Mouse (Mus musculus) CH12F3 (cell line): ENCODE results near the gene Klk1b11.
"Not testable (repeated sequence)": the region's sequence is repeated elsewhere in the genome, so short reads cannot be mapped to it uniquely, and the experiment has no call there.

Experiments used
- in situ Hi-C: fragments of 300-500 bp; cut with MboI; formaldehyde crosslinking; loops from 2 replicates; pipeline ENCODE4 v1.14.3; 2020; ENCODE audit warnings: low sequenced_read_pairs

Gene Klk1b11

DNA sequence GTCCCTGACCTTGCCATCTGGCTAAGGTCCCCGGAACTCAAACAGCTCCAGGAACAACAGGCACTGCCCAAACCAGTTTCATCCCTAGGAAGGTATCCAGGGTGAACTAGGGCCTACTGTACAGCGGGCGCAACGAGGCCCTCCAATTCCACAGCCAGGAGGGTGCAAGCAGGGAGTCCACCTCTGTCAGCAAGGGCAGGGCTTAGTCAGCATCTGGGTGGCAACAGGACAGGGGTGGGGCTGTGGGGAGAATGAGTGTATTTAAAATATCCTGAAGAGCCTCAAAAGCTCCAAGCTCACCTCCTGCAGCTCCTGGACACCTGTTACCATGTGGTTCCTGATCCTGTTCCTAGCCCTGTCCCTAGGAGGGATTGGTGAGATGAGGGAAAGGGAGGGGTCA, at the start of gene Klk1b11:
TSS of gene Klk1b11 (plus strand) at position 301 of the 400 bp plus-strand sequence.
- in situ Hi-C loops, result not testable (repeated sequence)

DNA sequence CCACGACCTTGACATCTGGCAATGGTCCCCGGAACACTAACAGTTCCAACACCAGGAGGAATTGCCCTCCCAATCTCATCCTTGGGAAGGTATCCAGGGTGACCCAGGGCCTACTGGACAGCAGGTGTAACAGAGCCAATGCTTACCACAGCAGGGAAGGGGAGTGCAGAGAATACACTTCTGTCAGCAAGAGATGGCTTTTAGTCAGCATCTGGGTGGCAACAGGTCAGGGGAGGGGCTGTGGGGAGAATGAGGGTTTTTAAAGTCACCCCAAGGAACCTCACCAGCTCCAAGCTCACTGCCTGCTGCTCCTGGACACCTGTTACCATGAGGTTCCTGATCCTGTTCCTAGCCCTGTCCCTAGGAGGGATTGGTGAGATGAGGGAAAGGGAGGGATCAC, 45.3 kb upstream of the Klk1b11 start, which contains the start of gene Klk1b8:
TSS of gene Klk1b8 (plus strand) at position 301 of the 400 bp plus-strand sequence.
- in situ Hi-C loops, result no loop called here

DNA sequence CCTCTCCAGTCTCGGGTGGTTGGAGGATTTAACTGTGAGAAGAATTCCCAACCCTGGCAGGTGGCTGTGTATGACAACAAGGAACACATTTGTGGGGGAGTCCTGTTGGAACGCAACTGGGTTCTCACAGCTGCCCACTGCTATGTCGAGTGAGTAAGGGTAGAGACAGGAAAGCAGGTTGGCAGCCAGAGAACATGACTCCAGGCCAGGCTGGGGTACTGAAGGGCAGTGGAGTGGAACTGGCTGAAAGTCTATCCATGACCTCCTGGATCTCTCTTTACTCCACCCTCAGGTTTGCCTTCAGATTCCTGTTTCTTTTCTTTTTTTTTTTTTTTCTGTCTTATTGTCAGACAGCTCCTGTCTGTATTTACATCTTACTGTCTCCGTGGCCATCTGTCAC, 43.0 kb upstream of the Klk1b11 start:
- in situ Hi-C loops, result no loop called here

DNA sequence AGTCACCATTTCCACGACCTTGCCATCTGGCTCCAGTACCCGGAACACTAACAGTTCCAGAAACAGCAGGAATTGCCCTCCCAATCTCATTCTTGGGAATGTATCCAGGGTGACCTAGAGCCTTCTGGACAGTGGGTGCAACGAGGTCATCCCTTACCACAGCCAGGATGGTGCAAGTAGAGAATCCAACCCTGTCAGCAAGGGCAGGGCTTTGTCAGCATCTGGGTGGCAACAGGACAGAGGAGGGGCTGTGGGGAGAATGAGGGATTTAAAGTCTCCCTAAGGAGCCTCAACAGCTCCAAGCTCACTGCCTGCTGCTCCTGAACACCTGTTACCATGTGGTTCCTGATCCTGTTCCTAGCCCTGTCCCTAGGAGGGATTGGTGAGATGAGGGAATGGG, 29.2 kb upstream of the Klk1b11 start, which contains the start of gene Klk1b1:
TSS of gene Klk1b1 (plus strand) at position 301 of the 400 bp plus-strand sequence.
- in situ Hi-C loops, result no loop called here

DNA sequence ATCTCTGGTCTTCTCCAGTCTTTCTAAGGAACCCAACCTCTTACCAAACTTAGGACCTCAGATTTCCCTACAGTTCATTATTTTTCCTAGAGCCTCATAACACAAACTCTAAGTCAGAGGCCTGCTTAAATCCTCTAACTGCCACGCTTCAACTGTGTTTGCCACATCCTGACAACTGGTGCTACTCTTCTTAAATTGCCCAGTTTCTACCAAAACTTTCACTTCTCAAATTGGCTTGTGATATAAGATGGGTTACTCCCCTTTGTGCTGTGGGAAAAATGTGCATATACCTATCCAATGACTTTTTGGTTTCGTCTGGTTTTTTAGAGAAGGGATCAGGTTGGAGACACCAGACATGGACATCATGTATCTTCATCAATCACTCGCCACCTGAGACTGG, 28.6 kb upstream of the Klk1b11 start:
- in situ Hi-C loops, result no loop called here

DNA sequence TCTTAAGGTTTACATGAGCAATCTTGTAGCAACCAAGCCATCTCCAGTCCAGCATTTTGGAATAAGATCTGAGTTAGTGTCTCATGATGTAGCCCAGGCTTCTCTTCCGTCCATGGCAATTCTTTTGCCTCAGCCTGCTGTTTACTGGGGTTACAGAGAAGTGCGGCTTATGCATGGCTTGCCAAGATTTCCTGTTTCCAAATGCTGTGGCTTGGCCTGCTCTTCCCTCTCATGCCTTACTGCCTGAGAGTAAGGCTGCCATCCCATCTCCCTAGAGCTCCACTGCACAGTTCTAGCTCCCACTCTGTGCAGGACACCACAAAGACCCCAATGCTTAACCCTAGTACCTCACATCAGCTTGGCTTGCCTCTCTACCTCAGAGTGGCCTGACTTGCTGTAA, 28.1 kb upstream of the Klk1b11 start:
- in situ Hi-C loops, result no loop called here

DNA sequence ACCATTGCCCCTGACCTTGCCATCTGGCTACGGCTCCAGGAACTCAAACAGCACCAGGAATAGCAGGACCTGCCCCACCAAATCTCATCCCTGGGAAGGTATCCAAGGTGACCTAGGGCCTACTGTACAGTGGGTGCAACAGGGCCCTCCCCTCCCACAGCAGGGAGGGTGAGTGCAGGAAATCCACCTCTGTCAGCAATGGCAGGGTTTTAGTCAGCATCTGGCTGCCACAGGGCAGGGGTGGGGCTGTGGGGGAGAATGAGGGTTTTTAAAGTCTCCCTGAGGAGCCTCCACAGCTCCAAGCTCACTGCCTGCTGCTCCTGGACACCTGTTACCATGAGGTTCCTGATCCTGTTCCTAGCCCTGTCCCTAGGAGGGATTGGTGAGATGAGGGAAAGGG, 19.9 kb upstream of the Klk1b11 start, which contains the start of gene Klk1b9:
TSS of gene Klk1b9 (plus strand) at position 301 of the 400 bp plus-strand sequence.
- in situ Hi-C loops, result not testable (repeated sequence)

DNA sequence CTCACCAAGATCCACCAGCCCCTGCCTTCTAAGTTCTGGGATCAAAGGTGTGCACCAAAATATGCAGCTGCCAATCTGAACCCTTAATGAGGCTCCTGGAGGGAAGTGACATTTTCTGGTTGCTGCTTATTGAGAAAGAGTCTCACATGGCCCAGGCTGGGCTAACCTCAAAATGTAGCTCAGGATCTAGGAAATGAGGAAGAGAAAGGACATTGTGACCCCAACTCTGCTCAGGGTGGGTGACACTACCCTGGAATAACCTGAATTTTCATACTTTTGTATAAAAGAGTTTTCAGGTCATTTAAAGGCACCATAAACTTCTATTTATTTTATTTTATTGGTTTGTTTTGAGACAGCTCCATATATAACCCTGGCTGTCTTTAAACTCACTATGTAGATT, 10.0 kb upstream of the Klk1b11 start:
- in situ Hi-C loops, result loop anchor here (5.0 kb wide), 1 partner anchor 87 kb away; no protein-coding TSS in a partner anchor

DNA sequence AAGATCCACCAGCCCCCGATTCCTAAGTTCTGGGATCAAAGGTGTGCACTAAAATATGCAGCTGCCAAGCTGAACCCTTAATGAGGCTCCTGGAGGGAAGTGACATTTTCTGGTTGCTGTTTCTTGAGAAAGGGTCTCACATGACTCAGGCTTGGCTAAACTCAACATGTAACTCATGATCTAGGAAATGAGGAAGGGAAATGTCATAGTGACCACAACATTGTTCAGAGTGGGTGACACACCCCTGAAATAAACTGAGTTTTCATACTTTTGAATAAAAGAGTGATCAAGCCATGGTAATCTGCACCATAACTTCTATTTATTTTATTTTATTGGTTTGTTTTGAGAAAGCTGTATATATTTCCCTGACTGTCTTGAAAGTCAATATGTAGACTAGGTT, 856 bp upstream of the Klk1b11 start:
- in situ Hi-C loops, result not testable (repeated sequence)

DNA sequence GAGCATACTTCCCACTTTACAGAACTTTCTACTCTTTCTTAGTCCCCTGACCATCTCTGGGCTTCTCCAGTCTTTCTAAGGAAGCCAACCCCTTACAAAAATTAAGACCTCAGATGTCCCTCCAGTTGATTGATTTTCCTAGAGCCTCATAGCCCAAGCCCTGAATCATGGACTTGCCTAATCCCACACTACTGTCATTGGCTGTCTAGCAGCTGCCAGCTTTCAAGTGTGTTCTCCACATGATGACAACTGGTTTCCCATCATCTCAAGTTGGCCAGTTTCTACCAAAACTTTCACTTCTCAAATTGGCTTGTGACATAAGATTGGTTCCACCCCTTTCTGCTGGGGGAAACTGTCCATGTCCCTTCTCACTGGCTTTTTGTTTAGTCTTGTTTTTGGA, 9.2 kb downstream of the Klk1b11 start:
- in situ Hi-C loops, result no loop called here

DNA sequence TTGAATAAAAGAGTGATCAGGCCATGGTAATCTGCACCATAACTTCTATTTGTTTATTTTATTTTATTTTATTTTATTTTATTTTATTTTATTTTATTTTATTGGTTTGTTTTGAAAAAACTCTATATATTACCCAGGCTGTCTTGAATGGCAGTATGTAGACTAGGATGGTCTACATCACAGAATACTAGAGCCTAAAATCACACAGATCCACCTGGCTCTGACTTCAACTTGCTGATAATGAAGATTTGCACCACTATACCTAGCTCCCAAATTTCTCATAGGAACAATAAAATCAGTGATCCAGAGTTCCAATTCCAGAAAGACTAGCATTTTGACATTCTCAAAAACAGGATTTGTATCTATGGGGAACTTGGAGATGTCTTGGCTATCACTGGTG, 16.2 kb downstream of the Klk1b11 start, which contains the start of gene Klk1b26:
TSS of gene Klk1b26 (plus strand) at position 301 of the 400 bp plus-strand sequence.
- in situ Hi-C loops, result not testable (repeated sequence)

DNA sequence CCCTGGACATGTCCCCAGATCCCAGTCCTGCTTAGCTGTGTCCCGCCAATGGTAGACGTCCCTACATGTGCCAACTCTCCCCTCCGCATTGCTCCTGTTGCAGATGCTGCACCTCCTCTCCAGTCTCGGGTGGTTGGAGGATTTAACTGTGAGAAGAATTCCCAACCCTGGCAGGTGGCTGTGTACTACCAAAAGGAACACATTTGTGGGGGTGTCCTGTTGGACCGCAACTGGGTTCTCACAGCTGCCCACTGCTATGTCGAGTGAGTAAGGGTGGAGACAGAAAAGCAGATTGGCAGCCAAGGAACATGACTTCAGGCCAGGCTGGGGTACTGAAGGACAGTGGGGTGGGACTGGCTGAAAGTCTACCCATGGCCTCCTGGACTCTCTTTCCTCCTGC, 19.0 kb downstream of the Klk1b11 start:
- in situ Hi-C loops, result not testable (repeated sequence)

DNA sequence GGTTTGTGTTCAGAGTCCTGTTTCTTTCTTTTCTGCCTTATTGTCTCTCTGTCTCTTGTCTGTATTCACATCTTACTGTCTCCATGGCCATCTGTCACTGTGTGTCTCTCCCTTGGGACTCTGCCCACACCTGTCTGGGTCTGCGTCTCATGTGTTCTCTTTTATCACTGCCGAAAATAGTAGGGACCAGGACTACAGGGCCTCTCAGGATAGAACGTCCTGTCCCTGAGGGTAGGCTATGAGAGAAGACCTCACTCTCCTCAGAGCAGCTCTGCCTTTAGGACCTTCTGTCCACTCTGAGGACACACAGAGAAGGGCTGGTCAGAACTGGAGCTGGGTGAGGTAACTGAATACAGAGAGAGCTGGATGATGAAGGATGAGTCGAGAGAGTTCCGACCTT, 19.4 kb downstream of the Klk1b11 start:
- in situ Hi-C loops, result no loop called here
